Mouse (Mus musculus): ENCODE results near the gene Fbn1. TPM values are rescaled to one million over a fixed set of nuclear protein-coding genes. Genes with fewer than 3 reads are reported as not detected.

The Fbn1 gene
- polyA plus RNA-seq, 1 experiment from 2014 or later, result 17.2 TPM

GRCm38 (mm10) chr2:125484910-125485309 is 22.9 kb downstream of the Fbn1 start:
- DNase-seq (ENCODE audit: low spot score), result no peak
- TF ChIP-seq CTCF (IDR thresholded peaks at IDR 0.05; ENCODE audit: low read depth) (no peak), EP300 (optimal IDR thresholded peaks at IDR 0.05) (no peak)
- no peak overlapping the region for H3K27ac ChIP-seq (replicated peaks)

GRCm38 (mm10) chr2:125484164-125484563 is 23.6 kb downstream of the Fbn1 start:
- no peak for TF ChIP-seq EP300 (optimal IDR thresholded peaks at IDR 0.05)
- no peak for TF ChIP-seq CTCF (IDR thresholded peaks at IDR 0.05; ENCODE audit: low read depth)
- no peaks in the 10 kb centered on the region for H3K27me3 ChIP-seq (ENCODE audit: control insufficient read depth, insufficient read depth, low read length)
- no peaks in the 10 kb centered on the region for H3K9me3 ChIP-seq (ENCODE audit: control insufficient read depth, low read length)
- H3K4me1 ChIP-seq (replicated peaks; ENCODE audit: control insufficient read depth, insufficient read depth), result no peaks in the 10 kb centered on the region
- no peak for DNase-seq (ENCODE audit: low spot score)
- H3K27ac ChIP-seq (replicated peaks), result no peak overlapping the region
- no peaks in the 10 kb centered on the region for H3K36me3 ChIP-seq (ENCODE audit: control insufficient read depth, insufficient read depth, low read length)
- H3K9ac ChIP-seq (ENCODE audit: low read length), result no peak overlapping the region
- no peak overlapping the region for H3K4me2 ChIP-seq (replicated peaks; ENCODE audit: low read depth)
- ATAC-seq (ENCODE audit: low FRiP score, low TSS enrichment), result no peak
- no peak overlapping the region for H3K4me3 ChIP-seq (ENCODE audit: low read depth, low read length)

More at GRCm38 (mm10) chr2:125484910-125485309, 22.9 kb downstream of the Fbn1 start:
- WGBS, result 70% methylated on average over 9 of the region's 9 CpGs
- ATAC-seq (ENCODE audit: low FRiP score, low TSS enrichment), result no peak
- Histone ChIP-seq H3K9me3 (ENCODE audit: control insufficient read depth, low read length) (no peaks in the 10 kb centered on the region), H3K9ac (ENCODE audit: low read length) (no peak overlapping the region), H3K36me3 (ENCODE audit: control insufficient read depth, insufficient read depth, low read length) (no peaks in the 10 kb centered on the region), H3K4me1 (replicated peaks; ENCODE audit: control insufficient read depth, insufficient read depth) (no peaks in the 10 kb centered on the region), H3K27me3 (ENCODE audit: control insufficient read depth, insufficient read depth, low read length) (no peaks in the 10 kb centered on the region), H3K4me3 (ENCODE audit: low read depth, low read length) (no peak overlapping the region), H3K4me2 (replicated peaks; ENCODE audit: low read depth) (no peak overlapping the region)

GRCm38 (mm10) chr2:125481531-125482317 is 26.1 kb downstream of the Fbn1 start:
- WGBS, result 87% methylated on average over 9 of the region's 9 CpGs
- Histone ChIP-seq H3K4me3 (ENCODE audit: low read depth, low read length) (no peak overlapping the region), H3K4me2 (replicated peaks; ENCODE audit: low read depth) (no peak overlapping the region), H3K27me3 (ENCODE audit: control insufficient read depth, insufficient read depth, low read length) (no peaks in the 10 kb centered on the region), H3K9me3 (ENCODE audit: control insufficient read depth, low read length) (no peaks in the 10 kb centered on the region), H3K9ac (ENCODE audit: low read length) (no peak overlapping the region), H3K36me3 (ENCODE audit: control insufficient read depth, insufficient read depth, low read length) (no peaks in the 10 kb centered on the region), H3K4me1 (replicated peaks; ENCODE audit: control insufficient read depth, insufficient read depth) (no peaks in the 10 kb centered on the region), H3K27ac (replicated peaks) (no peak overlapping the region)
- DNase-seq (ENCODE audit: low spot score) (no peak), ATAC-seq (ENCODE audit: low FRiP score, low TSS enrichment) (no peak)
- TF ChIP-seq CTCF (IDR thresholded peaks at IDR 0.05; ENCODE audit: low read depth), result no peak
- TF ChIP-seq EP300 (optimal IDR thresholded peaks at IDR 0.05), result no peak

- Histone ChIP-seq H3K9me3 (ENCODE audit: control insufficient read depth, low read length) (no peaks in the 10 kb centered on the region), H3K4me2 (replicated peaks; ENCODE audit: low read depth) (no peak overlapping the region), H3K4me1 (replicated peaks; ENCODE audit: control insufficient read depth, insufficient read depth) (no peaks in the 10 kb centered on the region), H3K9ac (ENCODE audit: low read length) (no peak overlapping the region), H3K36me3 (ENCODE audit: control insufficient read depth, insufficient read depth, low read length) (no peaks in the 10 kb centered on the region), H3K27me3 (ENCODE audit: control insufficient read depth, insufficient read depth, low read length) (no peaks in the 10 kb centered on the region), H3K4me3 (ENCODE audit: low read depth, low read length) (no peak overlapping the region), H3K27ac (replicated peaks) (no peak overlapping the region)
- 70% methylated on average over 4 of the region's 4 CpGs for WGBS
- ATAC-seq (ENCODE audit: low FRiP score, low TSS enrichment), result no peak
- TF ChIP-seq CTCF (IDR thresholded peaks at IDR 0.05; ENCODE audit: low read depth), result no peak
- no peak for TF ChIP-seq EP300 (optimal IDR thresholded peaks at IDR 0.05)
- DNase-seq (ENCODE audit: low spot score), result no peak
Observed at GRCm38 (mm10) chr2:125481116-125481515, 26.7 kb downstream of the Fbn1 start.

GRCm38 (mm10) chr2:125480057-125480456 is 27.7 kb downstream of the Fbn1 start:
- Histone ChIP-seq H3K4me1 (replicated peaks; ENCODE audit: control insufficient read depth, insufficient read depth) (no peaks in the 10 kb centered on the region), H3K9me3 (ENCODE audit: control insufficient read depth, low read length) (no peaks in the 10 kb centered on the region), H3K4me3 (ENCODE audit: low read depth, low read length) (no peak overlapping the region), H3K4me2 (replicated peaks; ENCODE audit: low read depth) (no peak overlapping the region), H3K27me3 (ENCODE audit: control insufficient read depth, insufficient read depth, low read length) (no peaks in the 10 kb centered on the region), H3K36me3 (ENCODE audit: control insufficient read depth, insufficient read depth, low read length) (no peaks in the 10 kb centered on the region), H3K27ac (replicated peaks) (0 out of 2 replicates have a peak overlapping the region, but pooled peaks have one; percentile 30), H3K9ac (ENCODE audit: low read length) (no peak overlapping the region)
- 53% methylated on average over 5 of the region's 5 CpGs for WGBS
- ATAC-seq (ENCODE audit: low FRiP score, low TSS enrichment) (peak; percentile 70; the same call in 1 of the 2 replicates), DNase-seq (ENCODE audit: low spot score) (no peak)
- TF ChIP-seq EP300 (optimal IDR thresholded peaks at IDR 0.05) (no peak), CTCF (IDR thresholded peaks at IDR 0.05; ENCODE audit: low read depth) (no peak)

- TF ChIP-seq EP300 (optimal IDR thresholded peaks at IDR 0.05) (no peak), CTCF (IDR thresholded peaks at IDR 0.05; ENCODE audit: low read depth) (no peak)
- no peak overlapping the region for H3K9ac ChIP-seq (ENCODE audit: low read length)
- DNase-seq (ENCODE audit: low spot score), result no peak
- no peaks in the 10 kb centered on the region for H3K9me3 ChIP-seq (ENCODE audit: control insufficient read depth, low read length)
- no peak overlapping the region for H3K4me2 ChIP-seq (replicated peaks; ENCODE audit: low read depth)
- no peak overlapping the region for H3K4me3 ChIP-seq (ENCODE audit: low read depth, low read length)
- no peaks in the 10 kb centered on the region for H3K4me1 ChIP-seq (replicated peaks; ENCODE audit: control insufficient read depth, insufficient read depth)
- H3K27ac ChIP-seq (replicated peaks), result no peak overlapping the region
- H3K27me3 ChIP-seq (ENCODE audit: control insufficient read depth, insufficient read depth, low read length), result no peaks in the 10 kb centered on the region
- ATAC-seq (ENCODE audit: low FRiP score, low TSS enrichment), result no peak
- H3K36me3 ChIP-seq (ENCODE audit: control insufficient read depth, insufficient read depth, low read length), result no peaks in the 10 kb centered on the region
- WGBS, result 43% methylated on average over 4 of the region's 4 CpGs
Observed at GRCm38 (mm10) chr2:125478705-125479104, 29.1 kb downstream of the Fbn1 start.

Measured in stomach, postnatal 0 days (tissue).